Mouse (Mus musculus) spleen, adult 2 months (tissue): ENCODE data around the gene Nxpe4.

Source experiments
- CTCF ChIP-seq: fragments of 200-500 bp; IDR thresholded peaks from 2 replicates; pipeline ENCODE4 v1.5.1; 2011; ENCODE audit warnings: mild to moderate bottlenecking, inconsistent platforms; ENCODE audit not compliant: insufficient read depth, insufficient read length, insufficient replicate concordance; ENCODE audit errors: extremely low read depth
- POLR2A ChIP-seq: fragments of 200-500 bp; IDR thresholded peaks from 2 replicates; pipeline ENCODE4 v1.6.1; 2011; ENCODE audit warnings: low read depth, low read length, inconsistent platforms

- TF ChIP-seq POLR2A (no peak), CTCF (no peak)
These were observed 83.7 kb downstream of the Nxpe4 start for GRCm38 (mm10) chr9:48245525-48245924.
